Mouse (Mus musculus): Measurements from ENCODE around the gene Ighmbp2. TPM values are rescaled to one million over a fixed set of nuclear protein-coding genes. Genes with fewer than 3 reads are reported as not detected.

Gene Ighmbp2
- total RNA-seq (2014; rRNA removed) (1.7 and 1.8 TPM in 2 replicates), polyA plus RNA-seq (2012; rRNA removed) (2.4 and 3.9 TPM in 2 replicates)

DNA sequence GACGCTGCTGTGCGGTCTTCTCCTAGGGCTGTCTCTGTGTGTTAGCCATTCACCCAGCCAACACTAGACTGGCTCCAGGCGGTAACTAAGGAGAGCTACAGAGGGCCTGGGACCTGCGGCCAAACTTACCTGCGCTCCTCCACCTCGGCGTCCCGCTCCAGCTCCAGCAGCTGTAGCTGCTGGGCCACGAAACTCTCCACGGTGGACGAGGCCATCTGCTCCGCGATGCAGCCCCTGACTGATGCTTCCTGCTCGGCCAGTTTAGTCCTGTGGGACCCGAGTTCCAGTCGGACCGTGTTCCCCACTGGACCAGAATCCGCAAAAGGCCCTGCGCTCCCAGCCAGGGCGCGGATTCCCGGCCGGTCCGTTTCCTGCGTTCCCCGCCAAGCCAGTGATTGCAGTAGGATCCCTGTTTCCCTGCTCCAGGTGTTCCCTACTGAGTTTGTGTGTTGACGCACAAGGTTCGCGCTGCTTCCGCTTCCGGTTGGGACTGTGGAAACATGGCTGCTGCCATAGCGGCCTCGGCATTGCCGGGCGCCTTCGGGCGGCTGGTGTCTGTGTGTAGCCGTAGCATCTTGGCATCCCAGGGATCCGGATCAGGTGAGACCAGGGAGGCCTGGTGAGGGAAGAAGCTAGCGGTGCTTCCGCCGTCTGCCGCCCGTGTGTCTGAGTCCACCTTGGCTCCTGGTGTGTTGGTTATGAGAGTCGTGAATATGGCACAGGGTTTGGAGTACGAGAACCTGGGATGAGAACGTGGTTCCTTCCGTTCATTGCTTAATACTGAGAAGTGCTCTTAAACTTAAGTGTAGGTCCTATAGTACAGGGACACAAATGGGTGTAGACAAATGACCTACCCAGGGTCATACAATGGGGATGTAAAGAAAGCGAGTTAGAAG is at the start of gene Ighmbp2, which contains the start of gene Mrpl21:
TSS of gene Ighmbp2 (minus strand) at position 446 of the 896 bp plus-strand sequence.
TSS of gene Mrpl21 (plus strand) at position 330 of the 896 bp plus-strand sequence.
- under 1% methylated on average over 49 of the region's 49 CpGs for WGBS
- H3K4me1 ChIP-seq (ENCODE audit: control insufficient read depth, insufficient read depth, low read length), result peaks cover 6% of the 10 kb centered on the region
- peak within 1 kb of the TSS; percentile 84 for H3K9ac ChIP-seq (ENCODE audit: low read depth, low read length)
- H3K4me3 ChIP-seq (ENCODE audit: insufficient read depth, low read depth, low read length), result peak within 1 kb of the TSS; percentile 89
- H3K36me3 ChIP-seq (ENCODE audit: control insufficient read depth, insufficient read depth, low read length), result no peaks in the 10 kb centered on the region
- no peaks in the 10 kb centered on the region for H3K27me3 ChIP-seq (ENCODE audit: control insufficient read depth, insufficient read depth, low read length)
- DNase-seq (ENCODE audit: extremely low read depth, low read depth, low spot score), result peak; percentile 88
- 0 out of 2 replicates have a peak, but pooled peaks have one; percentile 47 for TF ChIP-seq POLR2A (IDR thresholded peaks at IDR 0.05; ENCODE audit: extremely low read depth, insufficient read depth, low read length)
- no peak for TF ChIP-seq CTCF (IDR thresholded peaks at IDR 0.05; ENCODE audit: low read depth, low read length)
- no peaks in the 10 kb centered on the region for H3K79me2 ChIP-seq (ENCODE audit: control insufficient read depth, insufficient read depth, low read length)
- H3K27ac ChIP-seq (replicated peaks; ENCODE audit: insufficient read depth, low read depth, low read length), result peak within 1 kb of the TSS; percentile 1; the same call in 1 of the 2 replicates

DNA sequence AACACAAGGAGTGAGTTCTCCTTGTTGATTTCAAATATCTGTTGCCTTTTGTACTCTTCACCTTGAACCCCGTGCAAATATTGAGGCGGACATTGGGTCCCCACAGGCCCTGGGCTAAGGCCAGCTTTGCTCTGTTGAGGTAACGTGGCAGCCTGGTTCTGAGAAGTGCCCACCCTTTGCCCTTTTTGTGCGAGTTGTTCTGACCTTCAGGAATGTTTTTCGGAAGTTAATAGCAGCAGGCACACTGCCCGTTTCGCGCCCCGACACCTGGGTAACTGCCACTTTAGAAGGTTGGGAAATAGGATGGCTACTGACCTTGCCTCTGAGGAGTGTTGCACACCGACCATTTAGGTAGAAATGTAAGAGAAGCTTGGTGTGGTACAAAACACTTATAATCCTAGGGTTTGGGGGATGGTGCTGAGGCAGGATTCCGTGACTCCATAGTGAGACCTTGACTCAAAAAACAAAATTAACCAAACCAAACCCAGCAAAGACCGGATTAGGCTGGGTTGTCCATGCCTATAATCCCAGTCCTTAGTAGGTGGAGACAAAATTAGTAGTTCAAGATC is 43.7 kb upstream of the Ighmbp2 start:
- DNase-seq (ENCODE audit: extremely low read depth, low read depth, low spot score), result peak; percentile 98
- TF ChIP-seq CTCF (IDR thresholded peaks at IDR 0.05; ENCODE audit: low read depth, low read length), result no peak
- no peak for TF ChIP-seq POLR2A (IDR thresholded peaks at IDR 0.05; ENCODE audit: extremely low read depth, insufficient read depth, low read length)
- peak overlapping the region; percentile 94 for H3K27ac ChIP-seq (replicated peaks; ENCODE audit: insufficient read depth, low read depth, low read length)
- H3K9ac ChIP-seq (ENCODE audit: low read depth, low read length), result no peak overlapping the region
- H3K79me2 ChIP-seq (ENCODE audit: control insufficient read depth, insufficient read depth, low read length), result peaks cover 32% of the 10 kb centered on the region
- peaks cover 39% of the 10 kb centered on the region for H3K4me1 ChIP-seq (ENCODE audit: control insufficient read depth, insufficient read depth, low read length)
- 22% methylated on average over 12 of the region's 12 CpGs for WGBS
- no peak overlapping the region for H3K4me3 ChIP-seq (ENCODE audit: insufficient read depth, low read depth, low read length)
- no peaks in the 10 kb centered on the region for H3K27me3 ChIP-seq (ENCODE audit: control insufficient read depth, insufficient read depth, low read length)
- H3K36me3 ChIP-seq (ENCODE audit: control insufficient read depth, insufficient read depth, low read length), result peaks cover 3% of the 10 kb centered on the region; the same call in 1 of the 2 replicates

DNA sequence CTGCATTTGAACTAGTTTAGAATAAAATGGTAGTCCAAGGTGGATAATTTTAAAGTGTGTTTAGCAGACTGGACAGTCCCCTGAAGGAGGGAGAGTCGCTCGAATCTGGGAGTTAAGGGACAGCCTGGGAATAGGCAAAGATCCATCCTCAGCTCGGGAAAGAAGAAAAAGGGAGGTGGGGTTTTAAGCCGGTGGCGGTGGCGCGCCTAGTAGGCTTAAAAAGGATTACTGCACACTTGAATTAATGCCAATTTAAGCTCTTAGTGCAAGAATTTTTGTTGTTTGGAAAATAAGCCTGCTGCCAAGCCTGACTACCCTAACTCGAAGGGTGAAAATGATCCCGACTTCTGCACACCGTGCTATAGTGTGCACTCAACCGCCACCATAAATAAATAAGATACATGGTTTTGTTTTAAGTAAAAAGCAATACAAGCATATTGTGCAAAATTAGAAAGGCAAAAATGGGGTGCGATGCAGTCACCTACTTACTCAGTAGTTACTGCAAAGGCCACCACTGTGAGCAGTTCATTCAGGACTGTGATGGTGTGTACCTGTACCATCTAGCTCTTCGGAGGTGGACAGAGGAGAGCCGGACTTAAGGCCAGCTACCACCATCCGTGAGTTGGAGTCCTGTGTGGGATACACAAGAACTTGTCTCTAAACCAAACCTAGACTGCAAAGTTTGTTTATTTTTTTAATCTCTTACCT is 43.1 kb upstream of the Ighmbp2 start:
- peak; percentile 75 for DNase-seq (ENCODE audit: extremely low read depth, low read depth, low spot score)

DNA sequence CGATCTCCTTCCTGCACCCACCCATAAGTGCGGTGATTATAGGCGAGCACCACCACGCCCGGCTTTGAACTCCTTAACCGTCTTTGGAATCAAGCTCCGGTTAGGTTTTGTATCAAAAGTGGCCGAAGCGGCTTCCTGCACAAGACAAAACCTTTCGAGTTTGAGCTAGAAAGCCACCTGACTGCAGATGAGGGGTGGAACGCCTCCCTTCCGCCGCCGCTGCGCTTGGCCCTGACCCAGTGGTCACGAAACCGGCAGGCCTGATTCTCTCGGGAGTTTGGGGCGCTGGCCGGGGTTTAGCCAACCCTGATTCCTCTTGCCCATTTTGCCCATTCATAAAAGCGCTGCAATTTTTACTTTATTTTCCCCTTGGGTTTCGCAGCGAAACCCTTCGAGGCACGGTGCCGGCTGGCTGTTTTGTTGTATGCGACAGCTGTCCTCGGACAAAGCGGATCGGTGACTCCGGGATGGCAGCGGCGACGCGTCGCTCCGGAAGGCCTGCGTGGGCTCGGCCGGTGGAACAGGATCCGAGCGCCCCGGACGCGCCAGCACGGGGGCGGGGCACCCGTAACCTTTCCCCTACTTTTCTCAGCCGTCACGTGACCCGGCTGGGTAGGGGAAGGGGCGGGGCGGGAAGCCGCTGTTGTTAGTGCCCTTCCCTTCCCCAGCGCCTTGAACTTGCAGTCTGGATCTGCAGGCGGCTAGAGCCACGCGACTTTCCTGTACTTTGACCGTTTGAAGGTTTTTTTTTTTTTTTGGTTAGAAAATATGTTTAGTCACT is 42.3 kb upstream of the Ighmbp2 start:
- Histone ChIP-seq H3K9ac (ENCODE audit: low read depth, low read length) (peak overlapping the region; percentile 86), H3K36me3 (ENCODE audit: control insufficient read depth, insufficient read depth, low read length) (peaks cover 3% of the 10 kb centered on the region; the same call in 1 of the 2 replicates), H3K4me1 (ENCODE audit: control insufficient read depth, insufficient read depth, low read length) (peaks cover 37% of the 10 kb centered on the region), H3K27me3 (ENCODE audit: control insufficient read depth, insufficient read depth, low read length) (no peaks in the 10 kb centered on the region), H3K4me3 (ENCODE audit: insufficient read depth, low read depth, low read length) (peak overlapping the region; percentile 88), H3K27ac (replicated peaks; ENCODE audit: insufficient read depth, low read depth, low read length) (peak overlapping the region; percentile 99), H3K79me2 (ENCODE audit: control insufficient read depth, insufficient read depth, low read length) (peaks cover 23% of the 10 kb centered on the region)
- WGBS, result under 1% methylated on average over 59 of the region's 59 CpGs
- no peak for TF ChIP-seq CTCF (IDR thresholded peaks at IDR 0.05; ENCODE audit: low read depth, low read length)
- TF ChIP-seq POLR2A (IDR thresholded peaks at IDR 0.05; ENCODE audit: extremely low read depth, insufficient read depth, low read length), result 0 out of 2 replicates have a peak, but pooled peaks have one; percentile 63
- DNase-seq (ENCODE audit: extremely low read depth, low read depth, low spot score), result peak; percentile 89

More for the DNA sequence above, 43.1 kb upstream of the Ighmbp2 start:
- Histone ChIP-seq H3K9ac (ENCODE audit: low read depth, low read length) (peak overlapping the region; percentile 76), H3K4me3 (ENCODE audit: insufficient read depth, low read depth, low read length) (peak overlapping the region; percentile 49), H3K4me1 (ENCODE audit: control insufficient read depth, insufficient read depth, low read length) (peaks cover 42% of the 10 kb centered on the region), H3K27me3 (ENCODE audit: control insufficient read depth, insufficient read depth, low read length) (no peaks in the 10 kb centered on the region), H3K36me3 (ENCODE audit: control insufficient read depth, insufficient read depth, low read length) (peaks cover 3% of the 10 kb centered on the region; the same call in 1 of the 2 replicates), H3K79me2 (ENCODE audit: control insufficient read depth, insufficient read depth, low read length) (peaks cover 31% of the 10 kb centered on the region), H3K27ac (replicated peaks; ENCODE audit: insufficient read depth, low read depth, low read length) (peak overlapping the region; percentile 94)
- no peak for TF ChIP-seq POLR2A (IDR thresholded peaks at IDR 0.05; ENCODE audit: extremely low read depth, insufficient read depth, low read length)
- TF ChIP-seq CTCF (IDR thresholded peaks at IDR 0.05; ENCODE audit: low read depth, low read length), result no peak
- WGBS, result 8% methylated on average over 15 of the region's 15 CpGs

Measured in liver, adult 2 months (tissue).